Mouse (Mus musculus) CD4-positive, CD25-positive, alpha-beta regulatory T cell, adult 2 months (primary cell): Measurements from ENCODE around the gene Gm38392.

Experiments
- DNase-seq: peaks from one replicate; pipeline ENCODE4 v3.0.0-alpha.2; 2012; ENCODE audit warnings: low read depth, low spot score

Gene Gm38392

DNA sequence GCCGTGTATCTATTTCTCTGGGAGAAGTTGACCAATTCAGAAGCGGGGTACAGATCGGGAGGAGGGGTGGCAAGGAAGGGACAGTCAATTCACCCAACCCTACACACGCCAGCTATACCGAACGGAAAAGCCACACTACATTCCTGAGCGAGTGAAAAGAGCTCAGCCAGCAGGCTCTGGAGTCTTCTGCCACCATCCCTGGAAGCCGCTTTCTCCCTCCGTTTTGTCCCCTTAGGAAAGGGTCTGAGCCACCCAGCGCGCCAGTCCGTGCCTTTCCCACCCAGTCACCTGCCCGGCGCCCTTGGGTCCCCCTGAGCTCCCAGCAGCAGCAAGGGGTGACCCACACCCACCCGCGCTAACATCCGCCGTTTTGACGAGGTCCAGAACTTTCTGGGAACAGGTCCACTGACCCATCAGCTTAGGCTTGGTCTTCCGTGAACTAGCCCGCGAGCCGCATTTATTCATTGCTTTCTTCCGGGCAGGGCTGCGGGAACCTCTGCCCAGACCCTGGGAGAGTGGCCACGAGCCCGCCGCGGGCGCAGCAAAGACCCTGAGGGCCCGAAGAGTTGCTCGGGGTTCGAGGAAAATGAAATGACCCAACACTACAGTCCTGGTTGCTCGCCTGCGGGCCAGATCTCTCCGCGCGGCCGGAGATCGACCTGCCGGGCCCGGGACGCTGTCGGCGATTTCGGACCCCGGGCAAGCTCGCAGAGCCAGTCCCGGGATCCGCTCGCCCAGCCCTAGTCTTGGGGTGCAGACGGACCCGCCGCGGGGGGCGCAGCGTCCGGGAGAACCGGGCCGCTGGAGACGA lies 86.6 kb downstream of the Gm38392 start:
- DNase-seq: no peak

GRCm38 (mm10) chr3:88199541-88200110 lies 87.4 kb downstream of the Gm38392 start:
- no peak for DNase-seq

GRCm38 (mm10) chr3:88198505-88199020 lies 88.4 kb downstream of the Gm38392 start:
- DNase-seq: no peak

DNA sequence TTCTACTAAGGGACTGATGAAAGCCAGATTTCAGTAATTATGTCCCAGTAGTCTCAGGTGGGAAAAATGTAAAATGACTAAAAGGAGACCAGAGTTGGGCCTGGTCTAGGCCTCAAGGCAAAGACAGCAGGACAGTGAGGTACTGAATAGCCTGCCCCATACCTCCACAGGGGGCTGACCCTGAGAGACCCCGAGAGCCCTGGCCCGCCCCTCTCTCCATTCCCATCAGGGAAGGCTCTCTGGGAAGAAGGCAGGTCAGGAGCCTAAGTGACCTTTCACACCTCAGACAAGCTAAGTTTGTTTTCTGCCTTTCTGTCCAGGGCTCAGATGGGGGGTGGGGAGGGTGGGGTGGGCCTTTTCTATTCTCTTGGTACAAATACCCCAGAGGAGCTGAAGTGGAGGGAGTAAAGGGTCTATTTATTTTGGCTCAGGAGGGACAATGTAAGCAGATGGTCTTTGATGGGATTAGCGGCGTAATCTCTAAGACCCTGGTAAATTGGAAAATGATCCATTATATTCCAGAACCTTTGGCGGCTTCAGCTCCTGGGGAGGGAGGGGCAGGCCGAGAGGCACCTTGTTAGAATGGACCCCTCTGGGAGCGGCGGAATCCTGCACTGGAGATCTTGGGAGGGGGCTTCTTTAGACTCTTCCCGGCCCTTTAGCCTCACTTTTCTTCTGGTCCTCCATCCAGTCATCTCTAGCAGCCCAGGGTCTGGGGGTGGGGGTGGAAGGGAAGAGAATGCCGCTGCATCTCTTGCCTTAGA lies 89.1 kb downstream of the Gm38392 start:
- DNase-seq: no peak
